Mouse (Mus musculus) forebrain, embryonic 10.5 days (tissue): Measurements from ENCODE around the gene Dync1i1. TPM values are rescaled to one million over a fixed set of nuclear protein-coding genes. Genes with fewer than 3 reads are reported as not detected.
A peak's percentile ranks its signal among the peaks of the same experiment; 100 is the strongest.
"Not testable (repeated sequence)": the region's sequence is repeated elsewhere in the genome, so short reads cannot be mapped to it uniquely, and the experiment has no call there.

ENCODE experiments used
- DNase-seq: peaks from one replicate; pipeline ENCODE4 v3.0.0-alpha.2; 2017; ENCODE audit warnings: low spot score; ENCODE audit errors: extremely low spot score
- H3K27ac ChIP-seq: fragments of 300-500 bp; sonication (generic); 2 replicates; pipeline ENCODE4 v1.5.1; 2016; ENCODE audit warnings: mild to moderate bottlenecking
- H3K27me3 ChIP-seq: fragments of 300-500 bp; sonication (generic); 2 replicates; pipeline ENCODE4 v1.6.1; 2016; ENCODE audit warnings: mild to moderate bottlenecking; ENCODE audit not compliant: poor library complexity, severe bottlenecking
- H3K36me3 ChIP-seq: fragments of 300-500 bp; sonication (generic); replicated peaks from 2 replicates; pipeline ENCODE4 v1.6.1; 2016; ENCODE audit warnings: mild to moderate bottlenecking, moderate library complexity
- H3K4me1 ChIP-seq: fragments of 300-500 bp; sonication (generic); 2 replicates; pipeline ENCODE4 v1.6.1; 2016
- H3K4me3 ChIP-seq: fragments of 300-500 bp; sonication (generic); 2 replicates; pipeline ENCODE4 v1.5.1; 2016; ENCODE audit warnings: mild to moderate bottlenecking, moderate library complexity
- H3K9me3 ChIP-seq: fragments of 300-500 bp; sonication (generic); 2 replicates; pipeline ENCODE4 v1.6.1; 2016; ENCODE audit warnings: mild to moderate bottlenecking, moderate library complexity
- WGBS: fragments of 180-500 bp; shearing (Covaris S2); methylation state at CpG from one replicate; pipeline ENCODE4 v1.1.7; 2016; 5-methylcytosine and 5-hydroxymethylcytosine counted together
- polyA plus RNA-seq: library from polyadenylated mRNA; unstranded; fragments of >200 nt; fragmentation: Nextera tagmentation; extraction: Ambion mirVana; gene quantifications from 2 replicates; pipeline ENCODE4 v1.2.1, GENCODE M21; 2016

The Dync1i1 gene
- 1.1 and 1.3 TPM in 2 replicates for polyA plus RNA-seq

DNA sequence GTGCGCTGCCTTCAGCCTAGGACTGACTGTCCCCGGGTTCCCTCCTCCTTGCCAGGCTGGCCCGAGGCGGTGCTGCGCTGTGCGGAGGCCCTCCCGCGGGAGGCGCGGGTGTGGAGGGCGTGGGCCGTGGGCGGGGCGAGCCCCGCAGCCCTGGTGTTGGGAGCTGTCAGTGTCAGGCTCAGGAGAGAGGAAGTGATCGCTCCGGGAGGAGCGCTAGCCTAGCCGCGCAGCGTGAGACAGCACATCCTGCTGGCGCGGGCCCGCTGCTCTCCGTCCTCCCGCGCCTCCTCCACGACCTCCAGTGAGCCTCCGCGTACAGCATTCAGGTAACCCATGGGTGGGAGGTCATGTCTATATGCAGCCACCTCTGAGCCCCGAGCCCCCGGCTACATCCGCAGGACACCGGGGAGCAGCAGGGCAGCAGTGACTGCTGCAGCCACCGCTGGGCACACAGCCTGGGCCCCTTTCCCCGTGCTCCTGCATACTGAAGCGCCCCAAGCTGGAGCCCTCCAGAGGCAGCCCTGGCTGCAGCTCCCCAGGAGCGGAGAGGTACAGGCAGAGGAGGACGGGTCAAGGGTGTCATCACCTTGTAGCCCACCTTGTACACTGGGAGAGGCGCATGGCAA, at the start of gene Dync1i1:
Gene Dync1i1, plus strand, starts transcription at position 29 of the 626 bp plus-strand sequence.
- no peaks in the 10 kb centered on the region for H3K9me3 ChIP-seq
- H3K27ac ChIP-seq = no peak within 1 kb of the TSS
- DNase-seq = peak; percentile 39
- peaks cover 12% of the 10 kb centered on the region for H3K4me1 ChIP-seq
- H3K36me3 ChIP-seq = no peaks in the 10 kb centered on the region
- H3K4me3 ChIP-seq = peak within 1 kb of the TSS; percentile 61
- 1% methylated on average over 36 of the region's 40 CpGs for WGBS
- peaks cover 32% of the 10 kb centered on the region for H3K27me3 ChIP-seq

DNA sequence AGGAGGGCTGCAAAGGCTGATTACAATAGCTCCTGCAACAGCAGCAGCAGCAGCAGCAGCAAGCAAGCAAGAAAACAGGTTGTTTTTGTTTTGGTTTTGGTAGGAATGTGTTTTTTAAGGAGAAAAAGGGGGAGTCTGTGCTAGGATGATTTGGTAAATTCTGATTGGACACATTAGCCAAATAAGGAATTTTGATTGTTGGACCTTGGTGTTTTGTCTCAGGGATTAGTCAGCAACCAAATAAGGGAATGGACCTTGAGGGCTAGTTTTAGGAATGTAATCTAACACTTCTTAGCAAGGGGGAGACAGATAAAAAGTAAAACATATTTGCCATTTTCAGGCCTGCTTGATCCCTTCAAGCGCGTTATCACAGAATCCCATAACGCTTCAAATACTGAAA, 45.7 kb upstream of the Dync1i1 start:
- Histone ChIP-seq H3K27ac (no peak overlapping the region), H3K4me3 (no peak overlapping the region), H3K9me3 (no peaks in the 10 kb centered on the region), H3K4me1 (no peaks in the 10 kb centered on the region), H3K36me3 (no peaks in the 10 kb centered on the region), H3K27me3 (no peaks in the 10 kb centered on the region)
- WGBS = 87% methylated on average over 3 of the region's 3 CpGs
- DNase-seq = no peak

DNA sequence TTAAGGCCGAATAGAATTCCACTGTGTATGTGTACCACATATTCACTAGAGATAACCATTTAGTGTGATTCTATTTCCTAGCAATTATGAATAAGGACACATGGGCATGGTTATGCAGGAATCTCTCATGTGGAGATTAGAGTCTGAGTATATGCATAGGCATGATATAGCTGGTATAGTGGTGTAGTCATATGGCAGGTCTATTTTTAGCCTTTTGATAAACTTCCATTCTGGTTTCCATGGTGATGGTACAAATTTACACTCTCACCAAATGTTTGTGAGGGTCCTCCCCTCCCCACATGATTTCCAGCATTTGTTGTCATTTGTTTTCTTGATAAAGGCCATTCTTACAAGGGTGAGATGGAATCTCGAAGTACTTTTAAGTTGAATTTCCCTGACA, 23.6 kb upstream of the Dync1i1 start:
- no peak overlapping the region for H3K27ac ChIP-seq
- no peaks in the 10 kb centered on the region for H3K36me3 ChIP-seq
- DNase-seq = no peak
- no peaks in the 10 kb centered on the region for H3K27me3 ChIP-seq
- H3K4me1 ChIP-seq = no peaks in the 10 kb centered on the region
- peaks cover 4% of the 10 kb centered on the region; the same call in 1 of the 2 replicates for H3K9me3 ChIP-seq
- H3K4me3 ChIP-seq = no peak overlapping the region
- 89% methylated on average over 2 of the region's 2 CpGs for whole genome bisulfite sequencing

DNA sequence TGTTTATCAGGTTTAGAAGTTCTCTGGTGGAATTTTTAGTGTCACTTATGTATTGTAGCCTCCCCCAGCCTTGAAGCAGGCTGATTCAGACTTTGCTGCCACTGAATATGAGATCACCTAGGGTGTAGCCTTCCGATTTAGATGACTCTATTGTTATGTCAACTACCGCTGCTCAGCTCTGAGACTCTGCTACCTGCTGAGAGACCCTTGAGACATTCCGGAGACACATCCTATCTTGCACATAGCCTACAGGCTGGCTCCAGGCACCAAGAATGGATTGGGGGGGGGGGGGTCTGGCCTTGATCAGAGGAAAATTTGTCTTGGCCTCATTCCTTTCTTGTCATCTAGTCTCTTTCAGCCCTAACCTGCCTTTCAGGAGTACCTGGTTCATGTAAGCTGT, 17.5 kb upstream of the Dync1i1 start:
- not testable (repeated sequence) for DNase-seq

DNA sequence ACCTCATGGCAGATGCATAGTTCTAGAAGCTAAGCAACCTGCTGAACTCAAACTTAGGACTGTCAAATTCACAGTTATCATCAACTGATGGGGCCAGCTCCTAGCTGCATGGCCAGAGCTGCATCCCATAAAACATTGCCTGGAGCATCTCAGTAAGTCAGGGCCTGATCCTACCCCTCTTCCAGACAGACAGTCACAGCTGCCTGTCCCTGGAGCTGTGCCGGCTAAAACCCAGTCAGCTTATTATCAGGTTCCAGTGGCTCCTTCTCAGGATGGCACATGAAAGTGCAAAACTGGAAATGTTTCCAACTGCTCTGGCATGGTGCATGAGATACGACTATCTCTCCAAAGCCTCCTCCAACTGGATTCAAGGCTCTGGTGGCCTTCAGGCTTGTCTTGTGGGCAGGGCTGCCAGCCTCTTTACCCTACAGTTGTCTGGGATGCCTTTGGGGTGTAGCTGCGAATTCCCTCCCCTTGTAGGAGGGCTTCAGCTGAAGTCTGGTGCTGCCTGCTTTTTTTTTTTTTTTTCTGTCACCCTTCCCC, 15.3 kb upstream of the Dync1i1 start:
- no peaks in the 10 kb centered on the region for H3K27me3 ChIP-seq
- 71% methylated on average over 3 of the region's 3 CpGs for WGBS
- peaks cover 3% of the 10 kb centered on the region; the same call in 1 of the 2 replicates for H3K9me3 ChIP-seq
- no peaks in the 10 kb centered on the region for H3K36me3 ChIP-seq
- H3K27ac ChIP-seq = no peak overlapping the region
- DNase-seq = no peak
- H3K4me3 ChIP-seq = no peak overlapping the region
- H3K4me1 ChIP-seq = no peaks in the 10 kb centered on the region

More for the DNA sequence above, 17.5 kb upstream of the Dync1i1 start:
- not testable (repeated sequence) for H3K4me1 ChIP-seq, H3K9me3 ChIP-seq, H3K36me3 ChIP-seq, H3K4me3 ChIP-seq, H3K27ac ChIP-seq, H3K27me3 ChIP-seq
- WGBS = 55% methylated on average over 3 of the region's 3 CpGs

DNA sequence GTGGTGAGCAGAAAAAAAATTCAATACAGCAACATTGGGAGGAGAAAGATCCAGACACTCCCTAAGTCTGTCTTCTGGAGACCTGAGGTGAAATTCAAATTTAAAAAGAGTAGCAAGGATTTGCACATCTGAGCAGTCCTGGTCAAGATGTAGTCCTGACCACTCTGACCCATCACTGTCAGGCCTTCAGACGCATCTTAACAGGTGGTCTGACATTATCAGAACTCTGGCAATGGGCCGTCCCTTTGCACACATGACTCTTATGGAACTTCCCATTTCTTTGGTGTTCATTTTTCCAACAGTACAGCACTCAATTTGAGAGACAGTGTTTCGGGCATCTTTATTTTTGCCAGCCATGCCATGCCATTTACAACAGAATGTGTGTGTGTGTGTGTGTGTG, 12.8 kb upstream of the Dync1i1 start:
- Histone ChIP-seq H3K4me1 (no peaks in the 10 kb centered on the region), H3K36me3 (no peaks in the 10 kb centered on the region), H3K27me3 (no peaks in the 10 kb centered on the region), H3K27ac (no peak overlapping the region), H3K4me3 (no peak overlapping the region), H3K9me3 (no peaks in the 10 kb centered on the region)
- 86% methylated on average over 3 of the region's 3 CpGs for WGBS
- DNase-seq = no peak

DNA sequence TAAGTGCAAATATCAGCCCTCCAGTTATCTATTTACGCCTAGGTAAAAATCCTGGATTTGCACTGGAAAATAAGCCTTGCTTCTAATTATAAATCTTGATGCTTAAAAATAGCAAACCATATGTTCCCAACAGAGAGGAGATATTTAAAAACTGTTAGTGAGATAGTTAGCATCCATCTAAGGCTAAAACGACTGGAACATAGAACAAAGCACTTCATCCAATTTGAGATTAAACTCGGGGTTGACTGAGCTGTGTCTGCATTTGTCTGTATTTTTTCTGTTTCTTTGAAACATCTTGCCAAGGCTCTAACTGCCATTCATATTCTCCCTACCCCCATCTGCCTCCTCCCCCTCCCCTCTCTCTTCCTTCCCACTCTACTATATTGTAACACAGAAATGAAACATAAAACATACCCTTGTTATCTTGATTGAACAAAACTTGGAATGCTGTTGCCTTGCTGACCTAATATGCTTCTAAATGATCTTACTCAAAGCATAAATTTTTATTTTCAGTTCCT, 10.3 kb upstream of the Dync1i1 start:
- Histone ChIP-seq H3K9me3 (no peaks in the 10 kb centered on the region), H3K27ac (no peak overlapping the region), H3K36me3 (no peaks in the 10 kb centered on the region), H3K4me1 (no peaks in the 10 kb centered on the region), H3K27me3 (no peaks in the 10 kb centered on the region), H3K4me3 (no peak overlapping the region)
- no peak for DNase-seq
- 89% methylated on average over 3 of the region's 3 CpGs for WGBS

DNA sequence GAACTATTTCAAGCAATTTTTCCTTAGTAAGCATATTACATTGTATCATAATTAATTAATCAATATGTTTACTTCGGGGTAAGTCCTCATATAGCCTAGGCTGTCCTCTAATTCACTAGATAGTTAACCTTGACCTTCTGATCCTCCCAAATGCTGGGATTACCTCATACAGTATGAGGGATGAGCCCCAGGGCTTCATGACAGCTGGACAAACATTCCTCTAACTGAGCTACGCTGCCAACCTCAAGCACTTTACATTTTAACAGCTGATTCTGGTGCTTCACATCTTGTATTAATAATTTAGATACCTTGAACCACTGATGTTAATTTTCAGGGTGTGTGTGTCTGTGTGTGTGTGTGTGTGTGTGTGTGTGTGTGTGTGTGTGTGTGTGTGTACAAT, 6.5 kb upstream of the Dync1i1 start:
- H3K9me3 ChIP-seq = no peaks in the 10 kb centered on the region
- no peaks in the 10 kb centered on the region for H3K4me1 ChIP-seq
- WGBS = 80% methylated on average over 2 of the region's 2 CpGs
- H3K4me3 ChIP-seq = no peak overlapping the region
- H3K36me3 ChIP-seq = no peaks in the 10 kb centered on the region
- DNase-seq = no peak
- no peaks in the 10 kb centered on the region for H3K27me3 ChIP-seq
- H3K27ac ChIP-seq = no peak overlapping the region

DNA sequence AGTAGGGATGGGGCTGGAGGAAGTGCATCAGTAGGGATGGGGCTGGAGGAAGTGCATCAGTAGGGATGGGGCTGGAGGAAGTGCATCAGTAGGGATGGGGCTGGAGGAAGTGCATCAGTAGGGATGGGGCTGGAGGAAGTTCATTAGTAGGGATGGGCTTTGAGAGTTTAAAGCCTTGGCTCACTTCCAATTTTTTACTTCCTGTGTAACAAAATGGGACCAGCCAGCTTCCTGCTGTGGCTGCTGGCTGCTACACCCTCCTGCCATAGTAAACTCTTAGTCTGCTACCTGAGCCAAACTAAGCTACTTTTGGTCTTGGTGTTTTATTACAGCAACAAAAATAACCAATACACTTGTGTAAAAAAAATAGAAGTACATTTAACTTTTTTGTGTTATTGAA, 4.7 kb upstream of the Dync1i1 start:
- not testable (repeated sequence) for H3K36me3 ChIP-seq, H3K27ac ChIP-seq, H3K4me3 ChIP-seq, H3K4me1 ChIP-seq, DNase-seq, H3K9me3 ChIP-seq
- H3K27me3 ChIP-seq = peaks cover 16% of the 10 kb centered on the region

DNA sequence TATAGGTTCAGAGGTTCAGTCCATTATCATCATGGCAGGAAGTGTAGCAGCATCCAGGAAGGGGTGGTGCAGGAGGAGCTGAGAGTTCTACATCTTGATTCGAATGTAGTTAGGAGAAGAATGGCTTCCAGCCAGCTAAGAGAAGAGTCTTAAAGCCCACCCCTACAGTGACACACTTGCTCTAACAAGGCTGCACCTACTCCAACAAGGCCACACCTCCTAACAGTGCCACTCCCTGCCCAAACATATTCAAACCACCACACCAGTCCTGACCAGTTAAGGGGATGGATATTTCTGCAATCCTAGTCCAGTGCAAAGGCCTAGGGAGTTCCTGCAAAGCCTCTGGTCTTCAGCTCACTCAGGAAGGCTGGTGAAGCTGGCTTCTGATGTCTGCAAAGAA, 1.5 kb upstream of the Dync1i1 start:
- Histone ChIP-seq H3K4me1 (peaks cover 12% of the 10 kb centered on the region), H3K36me3 (no peaks in the 10 kb centered on the region), H3K9me3 (no peaks in the 10 kb centered on the region), H3K27me3 (peaks cover 32% of the 10 kb centered on the region), H3K27ac (no peak overlapping the region), H3K4me3 (no peak overlapping the region)
- no peak for DNase-seq
- 68% methylated on average over 1 of the region's 1 CpGs for WGBS

DNA sequence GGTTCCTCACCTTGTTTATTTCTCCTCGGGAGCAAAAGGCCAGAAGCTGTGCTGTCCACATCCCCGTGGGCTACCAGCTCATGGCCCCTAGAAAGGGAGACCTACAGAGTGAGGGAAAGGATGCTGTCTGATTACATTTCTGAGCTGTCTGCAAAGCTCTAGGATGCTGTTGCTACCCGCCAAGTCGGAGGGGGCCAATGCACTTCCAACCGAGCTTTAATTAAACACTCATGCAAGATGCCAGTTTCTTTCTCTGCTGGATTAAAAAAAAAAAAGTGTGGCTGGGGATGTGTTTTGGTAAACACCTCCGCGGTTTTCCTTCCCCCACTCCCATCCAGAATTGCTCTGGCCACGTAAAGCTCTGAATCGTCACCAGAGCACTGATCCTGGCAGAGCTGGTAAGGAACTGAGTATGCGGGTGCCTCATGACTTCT, 815 bp downstream of the Dync1i1 start:
- no peak for DNase-seq
- 2% methylated on average over 10 of the region's 10 CpGs for WGBS

DNA sequence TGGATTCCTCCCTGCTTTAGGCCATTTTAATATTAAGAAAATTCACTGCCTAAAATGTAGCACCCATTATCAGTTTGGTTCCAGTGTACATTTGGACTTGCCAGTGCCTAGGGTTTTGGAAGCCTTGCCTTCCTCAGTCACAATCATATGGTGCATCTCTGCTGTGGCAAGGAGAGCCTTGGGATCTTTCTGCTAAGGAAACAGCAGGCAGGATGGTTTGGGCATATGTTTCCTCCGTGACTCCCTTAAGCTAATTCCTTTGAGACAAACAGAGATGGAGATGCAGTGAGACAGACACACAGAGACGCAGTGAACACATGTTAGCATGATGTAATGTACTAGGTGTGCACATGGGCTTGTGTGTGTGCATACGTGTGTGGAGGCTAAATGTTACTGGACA, 7.8 kb downstream of the Dync1i1 start:
- no peak for DNase-seq

More for the DNA sequence above, 815 bp downstream of the Dync1i1 start:
- Histone ChIP-seq H3K9me3 (no peaks in the 10 kb centered on the region), H3K4me3 (peak overlapping the region; percentile 61), H3K4me1 (peaks cover 12% of the 10 kb centered on the region), H3K27me3 (peaks cover 32% of the 10 kb centered on the region), H3K27ac (no peak overlapping the region), H3K36me3 (no peaks in the 10 kb centered on the region)

DNA sequence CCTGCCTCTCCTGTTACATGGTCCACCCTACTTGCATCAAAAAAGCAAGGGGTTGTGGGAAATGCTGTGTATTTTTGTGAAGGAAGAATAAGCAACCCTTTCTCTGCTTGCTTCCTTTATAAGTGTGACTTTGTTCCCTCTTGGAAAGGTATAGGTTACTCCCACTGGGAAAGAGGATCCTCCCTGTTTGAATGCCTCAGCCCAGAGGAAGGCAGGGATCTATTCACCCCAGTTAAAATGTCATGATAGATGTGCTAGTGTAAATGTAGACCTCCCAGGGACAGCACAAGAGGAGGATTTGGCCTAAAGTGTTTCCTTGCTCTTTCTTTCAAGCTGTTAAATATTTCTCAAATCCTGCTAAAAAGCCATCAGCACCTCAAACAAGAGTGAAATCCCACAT, 9.0 kb downstream of the Dync1i1 start:
- Histone ChIP-seq H3K4me1 (no peaks in the 10 kb centered on the region), H3K4me3 (no peak overlapping the region), H3K27me3 (no peaks in the 10 kb centered on the region), H3K27ac (no peak overlapping the region), H3K9me3 (no peaks in the 10 kb centered on the region), H3K36me3 (no peaks in the 10 kb centered on the region)
- no peak for DNase-seq

More for the DNA sequence above, 7.8 kb downstream of the Dync1i1 start:
- H3K36me3 ChIP-seq = no peaks in the 10 kb centered on the region
- H3K4me1 ChIP-seq = no peaks in the 10 kb centered on the region
- H3K27me3 ChIP-seq = no peaks in the 10 kb centered on the region
- no peaks in the 10 kb centered on the region for H3K9me3 ChIP-seq
- H3K4me3 ChIP-seq = no peak overlapping the region
- H3K27ac ChIP-seq = no peak overlapping the region
- WGBS = 88% methylated on average over 3 of the region's 3 CpGs
